Mouse (Mus musculus) ES-Bruce4 (cell line): ENCODE results near the gene Crocc2. TPM values are rescaled to one million over a fixed set of nuclear protein-coding genes. Genes with fewer than 3 reads are reported as not detected.

ENCODE experiments used
- H3K27ac ChIP-seq: 2 replicates; pipeline ENCODE4 v1.5.1; 2012; ENCODE audit warnings: low read length, inconsistent platforms; ENCODE audit not compliant: insufficient read depth
- H3K27me3 ChIP-seq: 2 replicates; pipeline ENCODE4 v1.6.1; 2012; ENCODE audit warnings: mild to moderate bottlenecking, low read length, inconsistent platforms; ENCODE audit not compliant: control insufficient read depth, poor library complexity, insufficient read depth, severe bottlenecking
- H3K36me3 ChIP-seq: 2 replicates; pipeline ENCODE4 v1.6.1; 2012; ENCODE audit warnings: inconsistent platforms, mild to moderate bottlenecking, low read length, moderate library complexity; ENCODE audit not compliant: control insufficient read depth, poor library complexity, insufficient read depth, severe bottlenecking
- H3K4me1 ChIP-seq: one replicate; pipeline ENCODE4 v1.8.1; 2011; ENCODE audit warnings: low read length; ENCODE audit not compliant: control insufficient read depth, insufficient read depth
- H3K4me3 ChIP-seq: 2 replicates; pipeline ENCODE4 v1.5.1; 2011; ENCODE audit warnings: low read depth, mild to moderate bottlenecking, low read length
- H3K9ac ChIP-seq: 2 replicates; pipeline ENCODE4 v1.6.1; 2012; ENCODE audit warnings: low read depth, mild to moderate bottlenecking, inconsistent platforms; ENCODE audit not compliant: poor library complexity, severe bottlenecking
- H3K9me3 ChIP-seq: replicated peaks from 2 replicates; pipeline ENCODE4 v1.6.1; 2012; ENCODE audit warnings: mild to moderate bottlenecking, low read length, inconsistent platforms; ENCODE audit not compliant: control insufficient read depth, poor library complexity, insufficient read depth, severe bottlenecking
- CTCF ChIP-seq: IDR thresholded peaks from one replicate; pipeline ENCODE4 v1.8.1; 2011; ENCODE audit warnings: low read depth, low read length
- EP300 ChIP-seq: IDR thresholded peaks from 2 replicates; pipeline ENCODE4 v1.6.1; 2011; ENCODE audit warnings: low read depth, low read length; ENCODE audit not compliant: insufficient read depth
- POLR2A ChIP-seq: IDR thresholded peaks from one replicate; pipeline ENCODE4 v1.8.1; 2011; ENCODE audit warnings: low read length; ENCODE audit not compliant: insufficient read depth
- polyA plus RNA-seq: library from polyadenylated mRNA; stranded (reverse); fragments of >200 nt; gene quantifications from 2 replicates; pipeline ENCODE4 v1.2.4, GENCODE M21; 2011; ENCODE audit warnings: low read depth; ENCODE audit not compliant: missing spikeins, insufficient read depth, insufficient read length

Gene Crocc2
- polyA plus RNA-seq, 1 experiment = 0.09 TPM

DNA sequence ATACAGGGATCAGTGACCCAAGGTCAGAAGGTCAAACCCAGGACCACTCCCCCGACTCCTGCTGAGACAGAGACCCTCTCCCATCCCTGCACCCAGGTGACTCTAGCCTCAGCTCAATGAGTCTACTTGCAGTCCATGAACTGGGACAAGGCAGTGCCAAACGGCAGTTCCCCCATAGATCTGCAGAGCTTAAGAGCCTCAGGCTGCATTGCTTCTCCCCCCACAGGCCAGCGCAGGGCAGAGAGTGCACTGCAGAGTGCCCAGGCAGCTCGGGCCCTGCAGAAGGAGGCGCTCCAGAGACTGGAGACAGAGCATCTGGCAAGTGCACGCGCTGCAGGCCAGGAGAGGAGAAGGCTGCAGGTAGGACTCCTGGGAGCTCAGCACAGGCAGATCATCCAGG lies 49.0 kb downstream of the Crocc2 start:
- Histone ChIP-seq H3K36me3 (no peaks in the 10 kb centered on the region), H3K27me3 (no peaks in the 10 kb centered on the region), H3K4me3 (no peak overlapping the region), H3K4me1 (peaks cover 2% of the 10 kb centered on the region), H3K27ac (no peak overlapping the region), H3K9ac (no peak overlapping the region), H3K9me3 (no peaks in the 10 kb centered on the region)
- no peak for TF ChIP-seq EP300
- no peak for TF ChIP-seq CTCF
- no peak for TF ChIP-seq POLR2A

DNA sequence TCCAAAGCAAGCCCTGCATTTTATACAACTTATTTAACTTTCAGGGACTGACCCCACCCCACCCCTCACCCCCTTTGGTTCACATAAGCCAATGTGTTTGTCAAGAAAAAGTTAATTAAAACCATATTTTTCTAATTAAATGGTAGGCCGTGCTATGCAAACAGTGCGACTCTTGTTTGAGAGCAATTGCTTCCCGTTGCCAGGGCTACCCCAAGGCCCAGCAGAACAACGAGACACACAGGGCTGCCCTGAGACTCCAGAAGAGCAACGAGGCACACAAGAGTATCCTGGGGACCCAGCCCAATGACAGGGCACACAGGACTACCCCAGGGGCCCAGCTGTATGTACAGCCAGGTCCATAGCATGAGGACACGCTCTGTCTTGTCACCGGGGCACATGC lies 52.3 kb downstream of the Crocc2 start:
- no peak for TF ChIP-seq POLR2A
- no peaks in the 10 kb centered on the region for H3K4me1 ChIP-seq
- H3K9ac ChIP-seq = no peak overlapping the region
- no peaks in the 10 kb centered on the region for H3K36me3 ChIP-seq
- no peaks in the 10 kb centered on the region for H3K9me3 ChIP-seq
- no peak overlapping the region for H3K4me3 ChIP-seq
- H3K27ac ChIP-seq = no peak overlapping the region
- no peaks in the 10 kb centered on the region for H3K27me3 ChIP-seq

DNA sequence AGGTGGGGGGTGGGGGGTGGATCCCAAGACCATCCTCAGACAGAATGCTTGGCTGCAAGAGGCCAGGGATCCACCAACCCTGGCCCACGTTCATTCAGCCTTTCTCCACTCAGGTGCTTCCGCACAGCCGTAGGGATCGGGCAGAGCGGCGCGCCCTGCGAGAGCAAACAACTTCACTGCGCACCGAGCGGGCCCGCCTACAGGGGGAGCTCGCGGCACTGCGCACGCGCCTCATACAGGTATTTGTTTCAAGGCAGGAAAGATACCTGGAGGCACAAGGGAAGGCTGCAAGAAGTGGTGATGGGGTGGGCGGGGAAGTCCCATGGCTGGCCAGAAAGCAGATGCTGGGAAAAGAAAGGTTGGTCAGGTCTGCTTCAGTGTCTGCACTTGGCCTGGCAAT lies 55.4 kb downstream of the Crocc2 start:
- Histone ChIP-seq H3K9me3 (no peaks in the 10 kb centered on the region), H3K9ac (no peak overlapping the region), H3K36me3 (no peaks in the 10 kb centered on the region), H3K4me1 (no peaks in the 10 kb centered on the region), H3K4me3 (no peak overlapping the region), H3K27ac (no peak overlapping the region), H3K27me3 (no peaks in the 10 kb centered on the region)
- TF ChIP-seq CTCF = peak; percentile 77
- TF ChIP-seq EP300 = no peak

DNA sequence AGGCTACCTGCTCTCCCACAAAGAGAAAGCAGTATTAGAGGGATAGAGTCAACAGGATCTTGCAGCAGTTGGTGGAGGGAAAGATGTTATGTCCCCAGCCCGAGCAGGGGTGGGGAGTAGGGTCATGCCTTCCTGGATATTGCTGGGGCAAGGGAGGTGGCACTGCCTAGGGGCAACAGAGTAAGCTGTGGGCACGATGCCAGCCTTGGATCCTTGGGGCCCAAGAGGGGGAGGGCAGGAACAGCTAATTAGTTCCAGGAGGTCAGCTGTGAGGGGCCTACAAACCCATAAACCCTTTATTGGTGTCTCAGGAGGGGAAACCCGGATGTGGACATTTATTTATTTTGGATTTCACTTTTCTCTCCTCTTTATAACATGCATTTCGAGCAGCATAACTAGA lies 56.7 kb downstream of the Crocc2 start:
- Histone ChIP-seq H3K4me1 (no peaks in the 10 kb centered on the region), H3K4me3 (no peak overlapping the region), H3K36me3 (no peaks in the 10 kb centered on the region), H3K9me3 (no peaks in the 10 kb centered on the region), H3K9ac (no peak overlapping the region), H3K27me3 (no peaks in the 10 kb centered on the region), H3K27ac (no peak overlapping the region)
- TF ChIP-seq CTCF (no peak), EP300 (no peak), POLR2A (no peak)

DNA sequence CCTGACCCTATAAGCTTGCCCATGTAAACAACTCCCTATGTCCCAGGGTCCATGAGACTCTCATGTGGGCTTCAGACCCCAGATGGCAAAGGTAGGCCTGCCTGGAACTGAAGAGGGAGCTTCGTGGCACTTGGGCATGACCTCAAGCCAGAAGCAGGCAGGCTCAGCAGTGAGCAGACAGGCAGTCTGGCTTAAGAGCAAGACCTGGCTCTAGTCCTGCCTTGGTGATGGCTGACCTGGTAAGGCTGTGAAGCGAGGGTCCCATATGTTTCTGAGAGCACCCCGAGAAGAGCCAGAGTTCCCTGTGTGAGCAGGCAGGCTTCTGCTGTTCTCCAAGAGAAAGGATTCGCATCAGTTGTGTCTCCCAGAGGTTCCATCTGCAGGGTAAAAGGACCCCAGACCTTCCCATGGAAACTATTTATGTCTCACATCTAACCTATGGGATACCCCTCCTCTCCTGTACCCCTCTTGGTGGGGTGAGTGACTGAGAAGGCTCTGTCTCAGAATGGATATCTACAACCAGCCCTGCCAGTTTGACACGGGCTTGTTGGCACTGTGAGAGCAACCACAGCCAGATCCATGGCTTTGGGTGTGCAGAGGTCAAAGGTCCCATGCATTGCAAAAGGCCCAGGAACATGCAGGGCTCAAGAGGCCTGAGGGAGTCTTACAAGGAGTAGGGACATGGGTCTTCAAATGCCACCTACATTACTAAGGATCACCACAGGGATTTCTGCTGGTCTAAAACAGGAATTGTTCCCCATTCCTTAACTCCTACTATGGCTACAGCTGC lies 57.4 kb downstream of the Crocc2 start:
- Histone ChIP-seq H3K9me3 (no peaks in the 10 kb centered on the region), H3K9ac (no peak overlapping the region), H3K27me3 (no peaks in the 10 kb centered on the region), H3K4me1 (no peaks in the 10 kb centered on the region), H3K4me3 (no peak overlapping the region), H3K36me3 (no peaks in the 10 kb centered on the region), H3K27ac (no peak overlapping the region)
- no peak for TF ChIP-seq CTCF
- TF ChIP-seq POLR2A = no peak
- no peak for TF ChIP-seq EP300

DNA sequence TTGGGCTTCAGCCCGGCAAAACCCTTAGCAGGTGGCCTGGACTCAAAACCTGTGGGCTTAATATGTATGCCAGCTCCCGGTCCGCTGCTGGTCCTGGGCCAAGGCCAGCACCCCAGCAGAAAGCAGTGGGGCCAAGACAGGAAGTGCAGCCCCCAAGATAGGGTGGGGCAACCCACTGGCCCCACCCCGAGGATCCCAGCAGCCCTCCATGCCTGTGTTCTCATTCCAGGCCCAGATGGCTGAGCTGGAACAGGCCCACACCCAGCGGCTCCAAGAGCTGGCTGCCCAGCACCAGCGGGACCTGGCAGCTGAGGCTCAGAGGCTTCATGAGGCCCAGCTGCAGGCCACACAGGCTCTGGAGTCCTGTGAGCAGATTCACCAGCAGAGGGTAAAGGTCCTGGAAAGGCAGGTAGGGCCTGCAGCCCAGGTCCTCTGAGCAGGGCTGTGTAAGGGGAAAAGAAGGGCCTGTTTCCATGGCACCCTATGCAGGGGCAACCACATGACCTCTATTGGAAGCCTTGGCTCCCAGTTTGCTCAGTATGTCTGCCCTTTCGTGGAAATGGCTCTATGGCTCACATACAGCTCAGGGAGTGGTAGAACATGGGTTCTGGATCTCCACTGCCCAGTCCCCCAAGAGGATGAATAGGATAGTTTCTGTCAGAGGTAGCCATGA lies 58.9 kb downstream of the Crocc2 start:
- 0 out of 2 replicates have a peak overlapping the region, but pooled peaks have one; percentile 1 for H3K9ac ChIP-seq
- H3K36me3 ChIP-seq = no peaks in the 10 kb centered on the region
- no peak overlapping the region for H3K27ac ChIP-seq
- peak overlapping the region; percentile 16; the same call in 1 of the 2 replicates for H3K4me3 ChIP-seq
- H3K4me1 ChIP-seq = no peaks in the 10 kb centered on the region
- no peaks in the 10 kb centered on the region for H3K27me3 ChIP-seq
- H3K9me3 ChIP-seq = no peaks in the 10 kb centered on the region
- TF ChIP-seq CTCF = no peak
- no peak for TF ChIP-seq POLR2A
- no peak for TF ChIP-seq EP300
